Comparison of ENCODE assay signal across 8 mouse cellular contexts in the genomic region with DNA sequence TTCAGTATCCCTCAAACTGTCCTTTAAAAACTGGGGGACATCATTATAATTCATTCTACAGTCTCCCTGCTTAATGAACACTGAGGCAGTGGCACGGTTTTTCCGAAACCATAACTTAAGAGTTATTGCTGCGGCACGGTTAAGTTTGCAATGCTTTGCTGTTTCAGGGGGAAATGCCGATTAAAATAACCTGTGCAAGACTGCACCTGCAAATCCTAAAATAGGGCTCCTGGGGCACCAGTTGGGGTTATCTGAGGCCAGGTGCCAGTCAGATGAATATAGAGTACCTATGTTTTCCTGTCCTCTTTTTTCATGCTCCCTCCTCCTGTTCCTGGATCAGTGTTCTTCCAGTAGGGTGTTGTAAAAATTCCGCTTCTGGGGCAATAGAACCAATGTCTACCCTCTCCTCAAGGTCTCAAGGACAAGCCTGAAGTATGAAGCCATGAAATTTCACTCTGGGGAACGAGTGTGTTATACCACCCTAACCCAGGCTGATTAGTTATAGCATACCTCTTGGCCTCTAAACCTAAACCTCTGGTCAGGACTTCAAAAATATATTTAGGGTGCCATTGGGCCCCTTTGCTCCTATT. TPM values are rescaled to one million over a fixed set of nuclear protein-coding genes. Genes with fewer than 3 reads are reported as not detected.
DNase-seq lines count a peak whose midpoint lies in the region; ATAC-seq and TF ChIP-seq lines count a peak whose summit lies in the region.

No protein-coding gene starts in this region.

- H3K27me3 ChIP-seq in heart, embryonic 16.5 days (ENCODE audit: control insufficient read depth, insufficient read depth, low read length) = no peaks in the 10 kb centered on the region
- 0 out of 2 replicates have a peak, but pooled peaks cover 2% of the 10 kb centered on the region for H3K27me3 ChIP-seq in G1E (ENCODE audit: insufficient read depth, low read length)
- no peaks in the 10 kb centered on the region for H3K27me3 ChIP-seq in hindbrain, embryonic 14.5 days (ENCODE audit: control insufficient read depth, insufficient read depth, low read length)
- H3K27me3 ChIP-seq in midbrain, embryonic 14.5 days (ENCODE audit: control insufficient read depth, insufficient read depth, low read length) = no peaks in the 10 kb centered on the region

- H3K4me2 ChIP-seq in heart, embryonic 16.5 days (ENCODE audit: low read depth, low read length) = peak overlapping the region; percentile 68
- peak overlapping the region; percentile 98 for H3K4me2 ChIP-seq in hindbrain, embryonic 14.5 days (replicated peaks)
- H3K4me2 ChIP-seq in midbrain, embryonic 14.5 days (ENCODE audit: low read length) = peak overlapping the region; percentile 96

- peaks cover 15% of the 10 kb centered on the region for H3K4me1 ChIP-seq in heart, embryonic 16.5 days (ENCODE audit: control insufficient read depth, insufficient read depth, low read length)
- H3K4me1 ChIP-seq in G1E (ENCODE audit: insufficient read depth, low read depth, low read length) = peaks cover 45% of the 10 kb centered on the region
- H3K4me1 ChIP-seq in hindbrain, embryonic 14.5 days (replicated peaks; ENCODE audit: control insufficient read depth, insufficient read depth, low read length) = peaks cover 9% of the 10 kb centered on the region; the same call in 1 of the 2 replicates
- 0 out of 2 replicates have a peak, but pooled peaks cover 4% of the 10 kb centered on the region for H3K4me1 ChIP-seq in midbrain, embryonic 14.5 days (ENCODE audit: control insufficient read depth, insufficient read depth, low read length)

- WGBS in heart, embryonic 16.5 days = 67% methylated on average over 7 of the region's 7 CpGs
- 70% methylated on average over 7 of the region's 7 CpGs for WGBS in hindbrain, embryonic 14.5 days
- WGBS in midbrain, embryonic 14.5 days = 72% methylated on average over 7 of the region's 7 CpGs

- no peak for ATAC-seq in heart, embryonic 16.5 days (replicated peaks; ENCODE audit: extremely low read depth, insufficient read depth, low FRiP score)
- ATAC-seq in G1E (ENCODE audit: extremely low read depth, insufficient number of reproducible peaks, low FRiP score, poor library complexity, severe bottlenecking) = no peak
- ATAC-seq in hindbrain, embryonic 14.5 days (ENCODE audit: low FRiP score) = no peak
- no peak for ATAC-seq in midbrain, embryonic 14.5 days (ENCODE audit: low FRiP score, low TSS enrichment)

- no peaks in the 10 kb centered on the region for H3K9me3 ChIP-seq in heart, embryonic 16.5 days (replicated peaks; ENCODE audit: control insufficient read depth, low read length)
- H3K9me3 ChIP-seq in G1E (replicated peaks) = no peaks in the 10 kb centered on the region
- no peaks in the 10 kb centered on the region for H3K9me3 ChIP-seq in hindbrain, embryonic 14.5 days (ENCODE audit: control insufficient read depth, low read length)
- H3K9me3 ChIP-seq in midbrain, embryonic 14.5 days (ENCODE audit: control insufficient read depth, low read length) = no peaks in the 10 kb centered on the region

- peak overlapping the region; percentile 73 for H3K9ac ChIP-seq in heart, embryonic 16.5 days (ENCODE audit: low read length)
- no peak overlapping the region for H3K9ac ChIP-seq in hindbrain, embryonic 14.5 days
- H3K9ac ChIP-seq in midbrain, embryonic 14.5 days (replicated peaks; ENCODE audit: low read length) = peak overlapping the region; percentile 44; the same call in 1 of the 2 replicates

- peak overlapping the region; percentile 66 for H3K27ac ChIP-seq in heart, embryonic 16.5 days (ENCODE audit: low read length)
- no peak overlapping the region for H3K27ac ChIP-seq in hindbrain, embryonic 14.5 days
- H3K27ac ChIP-seq in midbrain, embryonic 14.5 days (replicated peaks; ENCODE audit: low read depth, low read length) = no peak overlapping the region

- no peak for DNase-seq in heart, adult 18-20 months
- no peak for DNase-seq in G1E (ENCODE audit: low spot score)
- DNase-seq in hindbrain, embryonic 14.5 days (ENCODE audit: low spot score) = no peak
- DNase-seq in midbrain, embryonic 14.5 days = peak; percentile 2
- no peak for DNase-seq in cerebellum, postnatal 36 days
- no peak for DNase-seq in adrenal gland, adult 8-10 months
- no peak for DNase-seq in embryo, embryonic 10.5 days (ENCODE audit: low spot score)

- H3K36me3 ChIP-seq in heart, embryonic 16.5 days (ENCODE audit: control insufficient read depth, insufficient read depth) = no peaks in the 10 kb centered on the region
- peaks cover 16% of the 10 kb centered on the region for H3K36me3 ChIP-seq in G1E (replicated peaks)
- no peaks in the 10 kb centered on the region for H3K36me3 ChIP-seq in hindbrain, embryonic 14.5 days (replicated peaks; ENCODE audit: control insufficient read depth, insufficient read depth)
- no peaks in the 10 kb centered on the region for H3K36me3 ChIP-seq in midbrain, embryonic 14.5 days (ENCODE audit: control insufficient read depth, insufficient read depth, low read length)

- H3K4me3 ChIP-seq in heart, embryonic 16.5 days (ENCODE audit: low read length) = peak overlapping the region; percentile 82
- H3K4me3 ChIP-seq in G1E (ENCODE audit: low read depth, low read length) = peak overlapping the region; percentile 98; the same call in 1 of the 2 replicates
- H3K4me3 ChIP-seq in hindbrain, embryonic 14.5 days (replicated peaks; ENCODE audit: low read length) = peak overlapping the region; percentile 70
- peak overlapping the region; percentile 76 for H3K4me3 ChIP-seq in midbrain, embryonic 14.5 days (replicated peaks; ENCODE audit: low read depth, low read length)

- TF ChIP-seq CTCF in G1E (IDR thresholded peaks at IDR 0.05; ENCODE audit: low read depth, low read length) = no peak

RNA-seq across cellular contexts. Expression of a gene that starts 0.9 kb away (rescaled TPM):
- polyA plus RNA-seq in heart, embryonic 16.5 days (2015; fragmentation: Nextera tagmentation; extraction: Ambion mirVana) = 25.1 TPM in 2 replicates
- total RNA-seq in heart, adult 18-20 months (2021) = 1 to 10 TPM; 1.4 to 1.8 TPM
- total RNA-seq in G1E (2014; fragmentation: Nextera tagmentation) = 719 and 924 TPM in 2 replicates
- 209 and 272 TPM in 2 replicates for total RNA-seq in G1E (2017)
- polyA plus RNA-seq in G1E (2012) = 18.9 and 22.4 TPM in 2 replicates
- polyA plus RNA-seq in hindbrain, embryonic 14.5 days (2014; fragmentation: Nextera tagmentation; extraction: Ambion mirVana) = 7.2 and 9.4 TPM in 2 replicates
- 6.4 and 12.5 TPM in 2 replicates for polyA plus RNA-seq in midbrain, embryonic 14.5 days (2014; fragmentation: Nextera tagmentation; extraction: Ambion mirVana)
- 1 to 10 TPM; 2.0 to 4.2 (median 3.2) TPM for total RNA-seq in adrenal gland, adult 8-10 months (2022)
